Mouse (Mus musculus) MN1 (cell line): ENCODE measurements around the gene Polr2e.

Source experiments
- DNase-seq: peaks from one replicate; pipeline ENCODE4 v3.0.0-alpha.2; 2016; ENCODE audit warnings: low spot score

Polr2e gene

DNA sequence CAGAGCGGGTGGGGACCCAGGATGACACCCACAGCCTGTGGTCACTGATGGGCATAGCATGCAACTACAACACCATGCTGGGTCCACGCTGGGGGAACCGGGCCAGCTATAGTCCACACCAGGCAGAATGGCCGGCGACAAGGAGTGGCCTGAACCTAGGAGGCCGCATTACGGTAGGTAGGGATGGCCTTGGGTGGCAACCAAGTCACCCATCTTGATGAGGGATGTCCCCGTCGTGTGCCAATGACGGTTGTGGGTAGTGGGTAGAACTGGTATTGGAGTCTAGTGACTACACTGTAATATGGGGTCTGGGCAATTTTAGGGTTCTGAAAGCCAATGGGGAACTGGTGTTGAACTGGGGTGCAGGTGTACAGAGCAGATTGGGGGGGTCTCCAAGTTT is 22.7 kb downstream of the Polr2e start:
- no peak for DNase-seq

DNA sequence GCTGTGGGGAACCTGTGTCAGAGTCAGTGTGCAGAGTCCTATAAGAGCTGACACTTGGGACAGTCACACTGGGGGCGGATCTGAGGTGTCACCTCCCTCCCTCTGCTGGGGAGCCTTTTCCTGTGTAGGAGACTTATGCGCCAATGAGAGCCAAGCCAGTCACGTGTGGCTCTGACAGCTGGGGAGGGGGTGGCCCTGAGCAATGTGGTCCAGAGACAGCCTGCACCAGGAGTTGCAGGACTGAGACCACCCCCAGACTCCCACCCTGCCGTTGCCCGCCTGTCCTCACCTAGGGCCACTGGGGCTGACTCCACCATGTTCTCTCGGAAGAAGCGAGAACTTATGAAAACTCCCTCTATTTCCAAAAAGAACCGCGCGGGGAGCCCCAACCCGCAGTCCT is 23.1 kb downstream of the Polr2e start, which contains the start of gene Arhgap45:
Gene Arhgap45, plus strand, starts transcription at position 143 of the 400 bp plus-strand sequence.
- no peak for DNase-seq

DNA sequence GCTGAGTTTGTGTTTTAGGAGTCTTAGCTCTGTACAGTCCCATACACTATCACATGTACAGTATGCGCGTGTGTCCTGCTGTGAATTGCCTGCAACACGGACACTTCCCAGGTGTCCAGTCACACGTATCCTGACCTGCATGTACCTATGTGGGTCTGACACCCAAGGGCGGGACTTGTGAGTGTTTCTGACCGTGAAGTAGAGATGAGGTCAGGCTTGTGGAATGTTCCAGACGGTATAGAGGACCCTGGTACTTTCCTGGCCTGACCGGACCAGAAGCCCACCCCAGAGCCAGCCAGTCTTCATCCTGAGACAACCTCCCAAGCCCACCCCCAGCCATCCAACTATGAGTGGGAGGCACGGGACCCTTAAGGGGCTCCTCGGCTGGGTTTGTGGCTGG is 24.0 kb downstream of the Polr2e start:
- no peak for DNase-seq

DNA sequence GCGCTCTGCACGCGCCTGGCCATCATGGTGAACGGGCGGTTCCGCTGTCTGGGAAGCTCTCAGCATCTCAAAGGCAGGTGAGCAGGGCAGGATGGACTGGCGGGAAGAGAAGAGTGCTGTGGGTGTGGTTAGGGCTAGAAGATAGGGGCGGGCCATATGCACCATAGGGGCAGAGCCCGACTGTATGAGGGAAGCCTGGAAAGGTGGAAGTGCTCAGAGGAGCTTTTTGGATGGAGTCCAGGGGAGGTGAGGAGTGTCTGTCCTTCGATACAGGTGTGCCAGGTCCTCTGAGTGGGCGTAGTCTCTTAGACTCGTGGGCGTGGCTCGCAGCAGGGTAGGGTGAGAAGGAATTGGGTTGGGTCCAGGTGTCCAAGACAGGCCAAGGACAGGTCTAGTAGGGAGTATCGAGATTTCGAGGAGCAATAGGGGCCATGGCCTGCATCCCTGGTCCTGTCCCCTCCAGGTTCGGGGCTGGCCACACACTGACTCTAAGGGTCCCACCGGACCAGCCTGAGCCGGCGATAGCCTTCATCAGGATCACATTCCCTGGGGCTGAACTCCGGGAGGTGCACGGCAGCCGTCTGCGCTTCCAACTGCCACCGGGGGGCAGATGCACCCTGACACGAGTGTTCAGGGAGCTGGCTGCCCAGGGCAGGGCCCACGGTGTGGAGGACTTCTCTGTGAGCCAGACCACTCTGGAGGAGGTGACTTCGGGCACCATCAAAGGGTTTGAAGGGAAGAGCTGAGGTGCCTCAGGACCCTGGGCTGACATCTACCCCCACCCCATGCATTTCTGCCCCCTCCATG is 24.9 kb downstream of the Polr2e start:
- peak; percentile 70 for DNase-seq

DNA sequence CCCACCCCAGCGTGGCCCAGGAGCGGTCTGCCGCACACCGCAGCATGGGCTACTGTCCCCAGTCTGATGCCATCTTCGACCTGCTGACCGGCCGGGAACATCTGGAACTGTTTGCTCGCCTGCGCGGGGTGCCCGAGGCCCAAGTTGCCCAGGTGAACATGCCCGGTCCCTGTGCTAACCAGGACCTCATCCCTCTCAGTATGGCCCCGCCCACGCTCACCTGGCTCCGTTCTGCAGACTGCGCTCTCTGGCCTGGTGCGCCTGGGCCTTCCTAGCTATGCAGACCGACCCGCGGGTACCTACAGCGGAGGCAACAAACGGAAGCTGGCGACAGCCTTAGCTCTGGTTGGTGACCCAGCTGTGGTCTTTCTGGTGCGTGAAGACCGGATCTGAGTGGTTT is 26.0 kb downstream of the Polr2e start:
- no peak for DNase-seq

DNA sequence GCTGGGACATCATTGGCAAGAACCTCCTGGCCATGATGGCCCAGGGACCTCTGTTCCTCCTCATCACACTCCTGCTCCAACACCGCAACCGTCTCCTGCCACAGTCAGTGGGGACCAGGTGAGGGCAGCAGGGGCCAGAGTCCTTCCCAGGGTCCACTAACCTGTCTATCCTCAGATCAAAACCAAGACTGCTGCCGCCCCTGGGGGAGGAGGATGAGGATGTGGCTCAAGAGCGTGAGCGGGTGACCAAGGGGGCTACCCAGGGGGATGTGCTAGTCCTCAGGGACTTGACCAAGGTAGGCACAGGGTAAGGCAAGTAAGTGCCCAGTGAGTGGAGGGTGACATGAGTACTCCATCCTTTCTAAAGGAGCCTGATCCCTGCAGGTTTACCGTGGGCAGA is 27.9 kb downstream of the Polr2e start:
- no peak for DNase-seq

DNA sequence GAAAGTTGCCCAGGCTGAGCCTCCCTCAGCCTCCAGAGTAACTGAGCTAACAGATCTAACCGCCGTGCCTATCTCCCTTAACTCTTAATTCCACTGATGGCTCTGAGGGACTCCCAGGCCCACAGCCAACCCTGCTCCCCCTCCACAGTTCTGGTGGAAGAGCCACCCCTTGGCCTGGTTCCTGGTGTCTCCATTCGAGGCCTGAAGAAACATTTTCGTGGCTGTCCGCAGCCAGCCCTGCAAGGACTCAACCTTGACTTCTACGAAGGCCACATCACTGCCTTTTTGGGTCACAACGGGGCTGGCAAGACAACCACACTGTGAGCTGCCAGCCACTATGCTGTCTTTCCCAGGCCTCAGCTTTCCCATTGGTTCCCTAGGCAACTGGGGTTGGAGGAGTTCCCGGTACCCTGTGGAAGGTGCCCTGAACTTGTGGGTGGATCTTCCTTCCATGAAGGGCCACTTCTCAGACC is 35.3 kb downstream of the Polr2e start:
- no peak for DNase-seq

DNA sequence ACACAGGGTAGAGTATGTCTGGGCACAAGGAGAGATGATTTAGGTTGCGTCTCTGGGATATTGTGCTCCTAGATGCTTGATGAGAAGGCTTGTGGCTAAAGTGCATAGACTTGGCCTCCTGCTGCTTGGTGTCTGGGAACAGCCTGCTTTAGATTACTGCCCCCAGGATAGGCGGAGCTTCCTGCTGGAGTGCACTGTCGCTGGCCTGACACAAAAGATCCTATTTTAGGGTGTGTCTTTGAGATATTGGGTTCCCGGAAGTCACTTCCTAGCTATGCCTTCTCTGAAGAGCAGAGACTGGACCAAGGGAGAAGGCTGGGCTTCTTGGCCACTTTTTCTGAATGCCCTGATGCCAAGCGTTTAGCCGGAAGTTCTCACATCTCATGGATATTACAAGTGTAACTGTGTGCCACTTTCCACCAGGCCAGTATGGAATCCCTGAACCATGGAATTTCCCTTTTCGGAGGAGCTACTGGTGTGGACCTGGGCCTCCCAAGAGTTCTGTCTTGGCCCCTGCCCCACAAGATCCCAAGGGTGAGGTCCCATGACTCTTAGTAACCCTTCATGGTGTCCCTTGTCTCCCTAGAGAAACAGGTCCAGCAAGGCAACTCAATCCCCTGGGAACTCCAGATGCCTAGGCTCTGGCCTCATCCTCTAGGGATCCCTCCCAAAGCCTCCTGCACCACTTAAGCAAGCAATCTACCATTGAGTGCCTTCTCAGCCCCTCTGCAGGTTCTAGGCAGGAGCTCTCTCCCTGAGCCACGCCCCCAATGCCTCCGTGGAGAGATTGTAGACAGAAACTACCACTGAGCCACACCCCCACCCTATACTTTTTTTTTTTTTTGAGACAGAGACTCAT is 36.0 kb downstream of the Polr2e start:
- DNase-seq = peak; percentile 66

DNA sequence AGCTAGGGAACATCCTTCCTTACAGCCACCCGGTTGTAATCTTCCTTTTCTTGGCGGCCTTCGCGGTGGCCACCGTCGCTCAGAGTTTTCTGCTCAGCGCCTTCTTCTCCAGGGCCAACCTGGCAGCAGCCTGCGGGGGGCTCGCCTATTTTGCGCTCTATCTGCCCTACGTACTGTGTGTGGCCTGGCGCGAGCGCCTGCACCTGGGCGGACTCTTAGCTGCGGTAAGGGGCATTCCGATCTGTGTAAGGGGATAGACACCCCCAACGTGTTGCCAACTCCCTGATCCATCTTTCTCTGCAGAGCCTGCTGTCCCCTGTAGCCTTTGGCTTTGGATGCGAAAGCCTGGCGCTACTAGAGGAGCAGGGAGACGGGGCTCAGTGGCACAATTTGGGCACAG is 36.8 kb downstream of the Polr2e start:
- DNase-seq = no peak

DNA sequence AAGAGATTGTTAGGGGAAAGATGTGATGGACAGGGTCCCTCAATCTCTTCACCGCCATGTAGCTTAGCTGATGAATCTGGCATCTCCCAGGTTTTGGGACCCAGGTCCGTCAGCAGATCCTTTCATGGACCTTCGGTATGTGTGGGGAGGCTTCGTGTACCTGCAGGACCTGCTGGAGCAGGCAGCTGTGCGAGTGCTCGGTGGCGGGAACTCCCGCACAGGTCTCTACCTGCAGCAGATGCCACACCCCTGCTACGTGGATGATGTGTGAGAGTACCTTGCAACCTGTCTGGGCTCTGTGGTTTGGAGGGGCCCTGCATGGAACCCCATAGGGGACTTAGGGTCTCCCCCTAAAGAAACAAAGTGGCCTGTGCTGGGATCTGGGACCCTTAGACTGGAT is 37.6 kb downstream of the Polr2e start:
- no peak for DNase-seq

DNA sequence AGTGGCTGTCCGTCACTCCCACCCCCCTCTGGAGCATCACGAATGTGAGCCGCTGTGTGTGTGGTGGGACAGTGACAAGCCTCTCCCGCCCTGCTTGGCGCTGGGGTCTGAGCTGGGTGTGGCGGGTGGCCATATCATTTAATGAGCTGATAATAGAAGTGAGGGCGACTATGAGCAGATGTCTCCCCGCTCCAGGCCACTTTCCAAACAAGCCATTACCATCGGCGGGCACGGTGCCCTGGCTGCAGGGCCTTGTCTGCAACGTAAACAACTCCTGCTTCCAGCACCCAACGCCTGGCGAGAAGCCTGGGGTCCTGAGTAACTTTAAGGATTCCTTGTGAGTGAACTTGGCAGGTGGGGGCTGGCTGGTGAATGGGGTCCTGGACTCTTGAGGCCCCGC is 41.8 kb downstream of the Polr2e start:
- DNase-seq = peak; percentile 86

DNA sequence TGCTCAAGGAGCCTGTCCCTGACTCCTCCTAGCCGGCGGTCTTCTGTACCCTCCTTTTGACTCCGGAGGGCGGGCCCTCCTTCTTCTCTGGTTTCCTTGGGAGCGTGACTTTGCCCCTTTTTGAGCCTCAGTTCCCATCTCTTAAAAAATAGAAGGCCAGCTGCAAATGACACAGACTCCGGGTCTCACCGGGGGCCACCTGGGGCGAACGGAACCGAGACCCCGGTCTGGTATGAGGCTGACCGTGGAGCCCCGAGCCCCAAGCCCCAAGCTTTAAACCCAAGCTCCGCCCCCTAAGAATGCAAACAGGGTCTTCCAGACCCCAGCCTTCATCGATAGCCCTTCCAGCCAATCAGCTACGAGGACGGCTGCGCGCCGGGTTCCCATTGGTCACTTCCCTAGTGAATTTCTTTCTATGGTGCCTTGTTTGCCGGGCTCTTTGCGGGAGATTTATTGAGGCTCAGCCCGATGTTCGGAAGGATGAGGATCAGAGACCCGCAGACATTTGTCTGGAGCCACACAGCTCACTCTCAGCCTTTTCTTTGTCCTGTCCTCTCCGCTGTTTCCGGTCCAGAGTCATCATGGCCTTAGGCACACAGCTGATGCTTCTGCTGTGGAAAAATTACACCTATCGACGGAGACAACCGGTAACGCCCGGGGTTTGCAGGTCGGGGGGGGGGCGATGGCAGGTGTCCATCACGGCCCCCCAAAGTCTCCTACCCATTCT is 42.4 kb downstream of the Polr2e start:
- peak; percentile 93 for DNase-seq

DNA sequence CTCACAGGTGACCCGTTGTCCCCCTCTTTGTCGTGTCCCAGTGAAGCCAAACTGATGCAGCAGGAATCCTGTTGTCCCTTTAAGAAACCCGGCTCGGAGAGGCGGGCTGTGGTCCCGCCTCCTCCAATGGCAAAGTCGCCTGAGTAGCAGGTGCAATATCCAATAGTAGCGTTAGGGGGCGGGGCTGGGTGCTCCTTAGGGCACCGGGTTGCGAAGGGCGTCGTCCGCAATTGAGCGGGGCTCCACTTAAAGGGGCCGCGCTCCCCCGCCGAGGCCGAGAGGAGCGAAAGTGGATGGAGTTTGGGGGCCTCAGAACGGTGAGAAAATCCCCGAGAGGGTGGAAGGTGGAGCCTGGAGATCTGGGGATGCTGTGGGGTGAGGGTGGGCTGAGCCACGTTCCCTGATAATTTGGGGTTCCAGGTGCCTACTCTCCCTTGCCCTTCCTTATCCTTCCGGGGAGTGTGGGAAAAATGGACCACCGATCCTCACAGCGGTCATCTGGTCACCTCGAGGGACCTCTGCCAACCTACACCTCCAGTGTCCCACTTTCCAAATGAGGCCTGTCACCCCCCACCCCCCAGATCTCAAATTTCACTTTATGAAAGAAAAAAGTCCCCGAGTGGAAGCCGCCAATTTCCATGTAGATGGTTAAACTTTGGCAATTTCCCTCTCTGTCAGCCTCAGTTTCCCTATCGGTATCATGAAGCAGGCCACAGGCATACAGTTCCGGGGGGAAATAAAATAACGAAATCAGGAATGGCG is 43.1 kb downstream of the Polr2e start, which contains the start of gene Abca7:
Gene Abca7, plus strand, starts transcription at position 223 of the 762 bp plus-strand sequence.
- DNase-seq = peak; percentile 98

DNA sequence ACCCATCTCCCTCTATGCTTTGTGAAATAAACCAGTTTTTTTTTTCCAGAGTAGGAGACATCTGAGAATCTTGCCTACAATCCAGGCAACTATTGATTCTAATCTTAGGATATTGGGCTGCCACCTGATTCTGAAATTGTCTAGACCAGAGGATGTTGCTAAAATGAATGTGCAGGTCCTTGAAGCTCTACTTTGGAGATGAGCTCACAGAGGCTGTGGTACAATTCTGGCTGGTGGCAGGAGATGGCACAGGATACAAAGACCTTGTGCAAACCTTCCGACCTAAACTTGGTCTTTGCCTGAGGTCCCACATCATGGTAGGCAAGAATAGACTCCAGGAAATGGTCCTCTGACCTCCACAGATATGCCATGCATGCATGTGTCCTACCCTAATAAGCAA is 44.0 kb downstream of the Polr2e start:
- no peak for DNase-seq

DNA sequence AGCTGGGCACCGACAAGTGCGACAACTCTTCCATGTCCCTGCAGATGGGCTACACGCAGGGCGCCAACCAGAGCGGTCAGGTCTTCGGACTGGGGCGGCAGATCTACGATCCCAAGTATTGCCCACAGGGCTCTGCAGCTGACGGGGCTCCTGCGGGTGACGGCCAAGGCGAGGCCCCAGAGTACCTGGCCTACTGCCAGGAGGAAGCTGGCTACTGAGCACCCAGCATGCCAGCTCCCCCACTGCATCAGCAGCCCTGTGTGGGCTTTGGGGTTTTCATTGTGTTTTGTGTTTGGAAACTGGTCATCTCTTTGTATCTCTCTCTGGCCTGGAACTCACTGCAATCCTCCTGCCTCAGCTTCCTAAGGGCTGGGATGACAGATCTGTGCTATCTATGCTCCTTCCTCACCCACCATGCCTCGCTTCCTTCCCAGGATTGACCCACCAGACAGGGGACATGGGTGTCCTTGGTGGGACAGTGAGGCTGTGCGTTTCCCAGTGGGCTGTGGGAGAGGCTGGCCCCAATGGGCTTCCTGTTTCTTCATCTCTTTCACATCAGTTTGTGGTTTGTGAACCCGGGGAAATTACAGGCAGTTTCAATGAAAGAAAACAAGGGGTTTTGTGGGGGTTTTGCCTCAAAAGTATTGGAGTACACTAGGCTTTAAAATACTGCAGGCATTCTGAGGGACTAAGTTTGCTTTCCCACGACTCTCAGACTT is 45.0 kb downstream of the Polr2e start:
- DNase-seq = peak; percentile 65

DNA sequence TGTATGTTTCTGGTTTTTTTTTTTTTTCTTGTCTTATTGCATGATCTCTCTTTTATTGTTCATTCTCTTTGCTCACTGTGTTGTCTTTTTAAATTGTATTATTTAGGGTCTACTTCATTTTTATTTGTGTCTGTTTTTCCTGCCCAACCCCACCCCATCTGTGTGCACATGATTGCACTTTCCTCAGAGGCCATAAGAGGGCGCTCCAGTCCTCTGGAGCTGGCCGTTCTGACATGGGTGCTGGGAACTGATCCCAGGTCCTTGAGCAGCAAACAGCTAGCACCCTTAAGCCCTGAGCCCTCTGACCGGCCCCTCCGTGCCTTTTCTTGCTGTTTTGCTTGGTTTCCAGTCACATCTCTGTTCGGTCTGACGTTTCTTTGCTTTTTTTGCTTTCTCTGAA is 48.0 kb downstream of the Polr2e start:
- DNase-seq = no peak

DNA sequence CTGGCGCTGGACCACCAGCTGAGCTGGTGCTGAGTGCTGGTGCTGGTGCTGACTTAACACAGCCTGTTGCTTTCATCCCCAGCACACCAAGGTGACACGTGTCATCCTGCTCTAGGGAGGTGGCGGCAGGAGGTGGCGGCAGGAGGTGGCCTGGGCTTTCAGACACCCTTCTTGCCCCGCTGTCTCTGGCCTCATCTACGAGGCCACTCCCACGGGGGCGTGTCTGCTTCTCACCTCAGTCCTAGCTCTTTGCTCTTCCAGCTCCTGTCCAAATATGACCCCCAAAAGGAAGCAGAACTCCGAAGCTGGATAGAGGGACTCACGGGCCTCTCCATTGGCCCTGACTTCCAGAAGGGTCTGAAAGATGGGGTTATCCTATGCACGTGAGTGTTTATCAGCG is 48.5 kb downstream of the Polr2e start:
- DNase-seq = no peak

DNA sequence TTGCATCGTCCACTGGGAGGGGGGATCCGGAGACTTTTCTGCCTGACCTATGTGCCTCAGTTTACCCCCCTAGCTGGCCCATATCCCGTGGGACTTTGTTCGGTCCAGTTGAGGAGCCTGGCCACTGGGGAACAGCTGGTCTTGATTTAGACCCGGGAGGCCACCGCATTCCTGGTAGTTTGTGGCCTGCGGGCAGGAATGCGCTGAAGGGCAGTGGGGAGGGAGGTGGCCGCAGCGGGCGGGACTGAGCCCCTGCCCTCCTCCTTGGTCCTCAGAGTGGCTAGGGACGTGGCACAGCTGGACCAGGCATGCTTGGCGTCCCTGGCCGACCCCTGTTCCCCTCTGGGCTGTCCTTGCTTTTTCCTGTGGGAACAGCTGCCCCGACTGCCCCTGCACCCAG is 49.7 kb downstream of the Polr2e start:
- DNase-seq = no peak

DNA sequence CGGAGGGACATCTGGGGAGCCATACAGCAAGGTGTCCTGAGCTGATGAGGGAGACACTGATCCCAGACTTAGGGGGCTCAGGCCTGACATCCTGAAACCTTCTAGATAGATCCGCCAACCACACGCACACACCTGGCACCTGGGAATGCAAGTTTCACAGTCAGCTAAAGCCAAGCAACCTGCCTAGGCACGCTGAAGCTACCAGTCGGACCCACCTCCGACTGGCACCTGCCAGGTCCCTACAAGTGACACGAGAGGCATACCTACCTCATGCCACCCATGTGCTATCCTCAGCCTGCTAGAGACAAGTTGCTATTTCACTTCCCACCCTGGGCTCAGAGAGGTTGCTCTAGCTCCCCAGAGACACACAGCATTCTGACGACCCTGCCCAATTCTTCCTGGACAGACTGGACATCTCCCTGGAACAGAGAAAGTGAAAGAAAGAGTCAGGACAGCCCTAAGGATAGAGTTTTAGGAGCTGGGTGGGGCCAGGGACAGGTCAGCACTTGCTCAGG is 50.3 kb downstream of the Polr2e start:
- DNase-seq = no peak

DNA sequence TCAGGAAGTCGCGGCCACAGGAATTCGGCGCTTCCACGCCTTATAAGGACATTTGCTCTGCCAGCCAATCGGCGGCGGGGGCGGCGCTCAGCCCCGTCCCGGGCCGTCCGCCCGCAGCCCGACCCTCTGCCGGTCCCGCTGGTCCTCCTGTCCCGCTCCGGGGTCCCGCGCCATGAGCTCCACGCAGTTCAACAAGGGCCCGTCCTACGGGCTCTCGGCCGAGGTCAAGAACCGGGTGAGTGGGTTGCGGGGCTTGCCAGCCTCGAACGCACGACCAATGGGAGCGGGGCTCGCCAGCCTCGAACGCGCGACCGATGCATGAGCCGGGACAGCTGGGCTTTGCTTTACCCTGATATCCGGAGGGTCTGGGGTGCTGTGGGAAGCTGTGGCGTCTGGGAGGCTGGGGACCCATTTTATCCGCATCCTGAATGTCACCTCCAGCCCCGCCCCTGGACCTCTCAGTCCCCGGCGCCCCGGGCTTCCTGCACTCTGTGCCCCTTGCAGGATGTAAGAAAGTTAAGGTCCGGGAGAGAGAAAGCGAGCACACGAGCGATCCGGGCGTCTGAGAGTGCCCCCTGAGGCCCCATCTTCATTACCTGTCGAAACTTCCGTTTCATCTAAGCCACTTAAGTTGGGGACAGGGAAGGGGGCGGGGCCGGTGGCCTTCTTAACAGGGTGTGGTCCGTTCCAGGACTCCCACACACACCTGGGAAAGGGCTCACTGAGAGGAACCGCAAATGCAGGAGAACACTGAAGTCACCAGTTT is 50.9 kb downstream of the Polr2e start, which contains the start of gene Cnn2:
Gene Cnn2, plus strand, starts transcription at position 79 of the 766 bp plus-strand sequence.
- no peak for DNase-seq
